Mouse (Mus musculus) liver, embryonic 13.5 days (tissue): ENCODE results near the gene Tcp10a. TPM values are rescaled to one million over a fixed set of nuclear protein-coding genes. Genes with fewer than 3 reads are reported as not detected.
"Not testable (repeated sequence)": the region's sequence is repeated elsewhere in the genome, so short reads cannot be mapped to it uniquely, and the experiment has no call there.

Source experiments
- ATAC-seq: fragments of 200-750 bp; cut with Nextera tagmentation; 2 replicates; pipeline ENCODE4 v1.8.0; 2017; ENCODE audit warnings: low read depth, mild to moderate bottlenecking, moderate number of reproducible peaks, moderate library complexity
- DNase-seq: peaks from one replicate; pipeline ENCODE4 v3.0.0; 2022
- H3K27ac ChIP-seq: fragments of 300-500 bp; sonication (generic); 2 replicates; pipeline ENCODE4 v1.5.1; 2015; ENCODE audit warnings: moderate library complexity, mild to moderate bottlenecking, inconsistent platforms
- H3K27me3 ChIP-seq: fragments of 300-500 bp; sonication (generic); 2 replicates; pipeline ENCODE4 v1.6.1; 2015; ENCODE audit warnings: mild to moderate bottlenecking, inconsistent platforms
- H3K36me3 ChIP-seq: fragments of 300-500 bp; sonication (generic); 2 replicates; pipeline ENCODE4 v1.6.1; 2015; ENCODE audit warnings: mild to moderate bottlenecking, inconsistent platforms
- H3K4me1 ChIP-seq: fragments of 300-500 bp; sonication (generic); replicated peaks from 2 replicates; pipeline ENCODE4 v1.6.1; 2015; ENCODE audit warnings: inconsistent platforms
- H3K4me2 ChIP-seq: fragments of 300-500 bp; sonication (generic); 2 replicates; pipeline ENCODE4 v1.6.1; 2015; ENCODE audit warnings: inconsistent platforms, mild to moderate bottlenecking, moderate library complexity
- H3K4me3 ChIP-seq: fragments of 300-500 bp; sonication (generic); replicated peaks from 2 replicates; pipeline ENCODE4 v1.5.1; 2015; ENCODE audit warnings: mild to moderate bottlenecking, inconsistent platforms
- H3K9ac ChIP-seq: fragments of 300-500 bp; sonication (generic); 2 replicates; pipeline ENCODE4 v1.6.1; 2015; ENCODE audit warnings: mild to moderate bottlenecking, inconsistent platforms
- H3K9me3 ChIP-seq: fragments of 300-500 bp; sonication (generic); replicated peaks from 2 replicates; pipeline ENCODE4 v1.6.1; 2016; ENCODE audit warnings: inconsistent platforms
- WGBS: fragments of 180-500 bp; shearing (Covaris S2); methylation state at CpG from one replicate; pipeline ENCODE4 v1.1.7; 2015; ENCODE audit not compliant: insufficient replicate concordance; 5-methylcytosine and 5-hydroxymethylcytosine counted together
- polyA plus RNA-seq: library from polyadenylated mRNA; unstranded; fragments of >200 nt; fragmentation: Nextera tagmentation; extraction: Ambion mirVana; gene quantifications from 2 replicates; pipeline ENCODE4 v1.2.1, GENCODE M21; 2015

Tcp10a gene
- polyA plus RNA-seq, 1 experiment from 2014 or later, result not detected

DNA sequence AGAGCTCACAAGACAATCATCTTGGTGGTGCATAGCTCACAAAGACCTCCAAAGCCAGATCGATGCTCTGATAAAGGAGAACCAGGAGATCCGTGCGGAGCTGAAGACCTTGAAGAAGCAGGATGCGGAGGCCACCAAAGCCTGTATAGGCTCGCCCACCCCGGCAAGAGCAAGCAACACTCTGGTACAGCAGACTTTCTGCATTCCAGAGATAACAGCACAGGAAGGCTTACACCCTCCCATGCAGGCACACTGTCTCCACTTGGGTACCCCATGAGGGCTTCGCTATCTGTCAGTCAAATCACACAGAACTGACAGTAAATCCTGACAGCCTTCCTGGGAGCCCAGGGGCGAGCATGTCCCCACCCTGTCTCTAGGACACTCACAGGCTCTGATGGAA, 2.0 kb downstream of the Tcp10a start:
- not testable (repeated sequence) for H3K9ac ChIP-seq, H3K9me3 ChIP-seq, H3K27me3 ChIP-seq, H3K4me1 ChIP-seq, H3K4me2 ChIP-seq, DNase-seq, H3K4me3 ChIP-seq, H3K36me3 ChIP-seq, H3K27ac ChIP-seq, ATAC-seq
- WGBS, result 17% methylated on average over 4 of the region's 8 CpGs

DNA sequence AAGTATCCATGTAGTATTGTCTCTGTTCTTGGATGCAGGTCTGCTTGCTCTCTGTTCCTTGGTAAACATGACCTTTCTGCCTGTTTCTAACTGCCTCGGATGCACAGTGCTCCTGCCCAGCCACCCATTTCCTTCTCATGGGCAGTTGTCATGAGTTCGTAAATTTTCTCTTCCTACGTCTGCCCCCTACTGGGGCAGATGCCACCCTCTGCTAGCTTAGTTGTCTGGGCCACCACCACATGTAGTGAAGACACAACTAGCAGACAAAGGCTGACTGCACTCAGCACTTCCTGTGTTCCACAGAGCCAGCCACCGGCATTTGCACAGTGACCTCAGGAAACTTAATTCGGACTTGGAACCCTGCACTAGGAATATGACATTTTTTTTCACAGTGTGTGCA, 8.3 kb downstream of the Tcp10a start:
- H3K4me3 ChIP-seq, H3K9me3 ChIP-seq, H3K4me2 ChIP-seq, DNase-seq, H3K27me3 ChIP-seq, ATAC-seq, H3K27ac ChIP-seq, H3K9ac ChIP-seq, H3K4me1 ChIP-seq, H3K36me3 ChIP-seq: not testable (repeated sequence)
- WGBS, result 33% methylated on average over 3 of the region's 5 CpGs

DNA sequence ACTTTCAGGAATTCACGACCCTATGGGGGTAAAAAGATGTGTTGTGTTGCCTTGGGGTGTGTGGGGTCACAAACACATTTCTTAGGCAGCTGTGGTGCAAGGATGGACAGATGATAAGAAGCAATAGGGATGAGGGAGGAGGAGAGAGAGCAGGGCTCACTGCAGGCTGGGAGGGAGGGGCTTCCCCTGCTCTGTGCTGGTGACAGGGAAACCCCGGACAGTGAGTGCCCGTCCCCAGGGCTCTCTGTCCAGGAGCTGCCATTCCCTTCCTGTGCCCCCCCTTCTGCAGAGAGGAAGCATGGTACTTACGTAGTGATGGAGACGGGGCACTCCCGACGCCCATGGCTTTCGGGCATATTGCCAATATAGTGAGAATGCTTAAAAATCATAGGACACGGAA, 12.9 kb downstream of the Tcp10a start:
- not testable (repeated sequence) for H3K4me3 ChIP-seq, H3K36me3 ChIP-seq, H3K9ac ChIP-seq, H3K4me2 ChIP-seq, H3K27me3 ChIP-seq, DNase-seq, ATAC-seq, H3K4me1 ChIP-seq, H3K9me3 ChIP-seq, H3K27ac ChIP-seq
- WGBS, result 58% methylated on average over 9 of the region's 9 CpGs

DNA sequence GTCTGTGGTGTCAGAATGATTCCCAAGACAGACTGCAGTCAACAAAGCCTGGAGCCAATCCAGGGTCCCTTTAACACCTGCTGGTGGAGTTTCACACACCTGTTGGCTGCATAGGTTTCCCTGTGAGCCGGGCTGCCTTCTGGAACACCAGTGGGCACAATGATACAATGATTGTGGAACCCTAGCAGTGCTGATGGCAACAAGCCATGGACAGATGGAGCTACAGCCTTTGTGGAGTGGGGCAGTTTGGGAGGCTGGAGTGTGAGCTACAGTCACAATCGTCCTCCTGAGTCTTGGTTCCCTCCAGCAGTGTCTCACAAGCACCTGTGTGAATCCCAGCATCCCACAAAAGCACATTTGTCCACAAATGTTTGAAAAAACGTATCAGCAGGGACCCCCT, 24.3 kb downstream of the Tcp10a start:
- not testable (repeated sequence) for H3K4me3 ChIP-seq, H3K9ac ChIP-seq, H3K27me3 ChIP-seq, H3K4me2 ChIP-seq, H3K36me3 ChIP-seq, H3K4me1 ChIP-seq, ATAC-seq, H3K9me3 ChIP-seq, DNase-seq, H3K27ac ChIP-seq
- 39% methylated on average over 2 of the region's 3 CpGs for WGBS

DNA sequence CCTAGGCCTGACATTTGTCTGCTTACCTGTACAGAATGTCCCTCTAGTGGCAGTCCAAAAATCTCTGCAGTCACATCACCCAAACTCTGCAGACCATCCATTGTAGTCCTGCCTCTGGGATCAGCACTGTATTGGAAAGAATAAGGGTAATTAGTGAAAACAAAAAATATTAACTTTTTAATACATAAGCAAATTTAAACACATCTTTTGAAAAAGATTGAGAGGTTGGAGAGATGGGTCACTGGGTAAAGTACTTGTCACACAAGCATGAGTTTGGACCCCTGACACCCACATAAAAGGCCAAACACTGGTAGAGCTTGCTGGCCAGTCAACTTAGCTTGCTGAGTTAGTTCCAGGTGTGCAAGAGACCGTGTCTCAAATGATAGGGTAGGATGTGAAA, 28.1 kb downstream of the Tcp10a start, which contains the start of gene Ttll2:
Ttll2 (minus strand) TSS at position 101 of the 400 bp plus-strand sequence.
- 75% methylated on average over 1 of the region's 1 CpGs for WGBS
- ATAC-seq, DNase-seq, H3K4me1 ChIP-seq, H3K9me3 ChIP-seq, H3K9ac ChIP-seq, H3K4me3 ChIP-seq, H3K27me3 ChIP-seq, H3K27ac ChIP-seq, H3K36me3 ChIP-seq, H3K4me2 ChIP-seq: not testable (repeated sequence)

DNA sequence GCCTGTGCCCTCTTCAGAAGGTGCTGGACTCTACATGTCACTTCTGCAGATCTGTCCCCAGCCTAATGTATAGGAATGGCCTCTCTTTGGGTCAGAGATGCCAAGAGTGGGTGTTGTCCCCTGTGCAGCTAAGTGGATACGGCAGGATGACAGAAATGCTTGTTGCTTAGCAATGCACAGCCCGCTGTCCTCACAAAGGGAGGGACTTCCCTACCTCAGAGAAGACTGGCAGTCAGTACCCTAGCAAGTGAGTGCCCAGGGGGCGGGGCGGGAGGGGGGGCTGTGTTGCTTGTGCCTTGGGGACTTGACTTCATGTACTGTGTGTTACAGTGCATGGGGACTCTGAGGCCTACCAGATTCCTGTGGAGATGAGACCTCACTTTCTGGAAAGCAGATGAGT, 35.4 kb downstream of the Tcp10a start:
- H3K27me3 ChIP-seq, H3K27ac ChIP-seq, H3K4me2 ChIP-seq, H3K4me1 ChIP-seq, H3K9me3 ChIP-seq, ATAC-seq, H3K36me3 ChIP-seq, DNase-seq, H3K9ac ChIP-seq, H3K4me3 ChIP-seq: not testable (repeated sequence)
- WGBS, result 72% methylated on average over 4 of the region's 4 CpGs

DNA sequence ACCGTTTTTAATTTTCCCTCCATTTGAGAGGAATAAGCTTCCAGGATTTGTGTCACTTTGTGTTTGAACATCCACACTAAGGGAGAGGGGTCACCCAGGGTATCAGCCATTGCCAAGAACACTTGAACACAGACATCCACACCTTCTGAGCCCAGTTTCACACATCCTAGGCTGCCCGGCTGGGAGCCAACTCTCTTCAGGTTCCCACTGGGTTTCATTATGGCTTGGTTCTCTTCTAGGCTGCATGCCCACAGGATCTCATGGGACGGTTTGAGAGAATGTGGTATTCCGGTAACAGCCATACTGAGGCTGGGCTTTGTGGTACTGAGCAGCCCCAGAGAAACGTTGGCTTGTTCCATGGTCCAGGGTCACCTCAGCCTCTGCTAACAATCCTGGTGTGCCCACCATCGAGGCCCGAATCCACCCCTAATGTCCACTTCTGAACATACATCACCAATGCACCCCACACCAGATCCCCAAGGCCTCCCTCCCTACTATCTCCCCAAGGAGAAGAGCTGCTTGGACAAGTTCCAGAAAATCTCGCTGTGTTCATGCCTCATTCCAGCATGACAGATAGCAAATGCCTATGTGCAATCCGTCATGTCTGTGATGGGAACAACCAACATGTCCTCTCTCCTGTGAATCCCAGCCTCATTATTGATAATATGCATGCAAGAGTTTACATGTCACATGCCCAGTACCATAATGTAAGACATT, 36.5 kb downstream of the Tcp10a start:
- H3K27ac ChIP-seq, H3K27me3 ChIP-seq, H3K36me3 ChIP-seq, DNase-seq, H3K4me2 ChIP-seq, ATAC-seq, H3K9ac ChIP-seq, H3K9me3 ChIP-seq, H3K4me1 ChIP-seq, H3K4me3 ChIP-seq: not testable (repeated sequence)
- WGBS, result 60% methylated on average over 9 of the region's 9 CpGs

DNA sequence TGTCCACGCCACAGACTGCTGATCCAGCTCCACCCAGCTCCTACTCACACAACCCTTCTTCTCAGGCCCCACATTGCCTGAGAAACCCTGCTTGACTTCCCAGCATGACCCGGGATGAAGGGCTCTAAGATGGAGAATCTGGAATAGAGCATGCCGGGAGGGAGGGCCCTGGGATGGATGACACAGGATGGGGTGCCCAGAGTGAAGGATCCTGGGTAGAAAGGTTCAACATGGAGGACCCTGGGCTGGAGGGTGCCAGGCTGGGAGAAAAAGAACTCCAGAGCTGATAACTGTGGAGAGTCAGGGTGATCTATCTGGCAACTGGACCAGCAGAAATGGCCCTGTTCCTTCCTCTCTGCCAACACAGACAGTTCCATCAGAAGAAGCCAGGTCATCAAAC, 41.2 kb downstream of the Tcp10a start:
- not testable (repeated sequence) for H3K4me3 ChIP-seq, H3K9me3 ChIP-seq, DNase-seq, H3K27me3 ChIP-seq, H3K36me3 ChIP-seq, H3K4me1 ChIP-seq, H3K4me2 ChIP-seq, ATAC-seq, H3K27ac ChIP-seq, H3K9ac ChIP-seq
- no CpG with 5 or more reads among the region's 3 CpGs for WGBS

DNA sequence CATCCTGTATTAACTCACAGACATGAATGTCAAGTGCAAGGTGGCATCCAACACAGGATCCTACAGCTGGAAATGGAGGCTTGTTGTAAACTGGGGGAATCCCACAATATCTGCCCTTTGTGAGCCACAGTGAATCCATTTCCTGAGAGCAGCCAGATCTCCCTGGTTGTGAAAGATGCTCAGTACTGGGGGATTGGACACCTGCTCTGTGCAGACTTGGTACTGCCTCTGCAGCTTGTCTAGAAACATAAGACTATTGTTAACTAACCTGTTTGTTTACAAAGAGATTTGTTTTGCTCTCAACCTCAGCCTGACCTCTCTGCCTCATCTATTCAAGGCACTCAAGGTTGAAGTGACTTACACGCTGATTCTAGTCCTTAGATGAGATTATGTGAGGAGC, 41.8 kb downstream of the Tcp10a start:
- H3K4me2 ChIP-seq, ATAC-seq, H3K36me3 ChIP-seq, H3K9me3 ChIP-seq, H3K4me1 ChIP-seq, DNase-seq, H3K9ac ChIP-seq, H3K4me3 ChIP-seq, H3K27me3 ChIP-seq, H3K27ac ChIP-seq: not testable (repeated sequence)
- 20% methylated on average over 1 of the region's 1 CpGs for WGBS

DNA sequence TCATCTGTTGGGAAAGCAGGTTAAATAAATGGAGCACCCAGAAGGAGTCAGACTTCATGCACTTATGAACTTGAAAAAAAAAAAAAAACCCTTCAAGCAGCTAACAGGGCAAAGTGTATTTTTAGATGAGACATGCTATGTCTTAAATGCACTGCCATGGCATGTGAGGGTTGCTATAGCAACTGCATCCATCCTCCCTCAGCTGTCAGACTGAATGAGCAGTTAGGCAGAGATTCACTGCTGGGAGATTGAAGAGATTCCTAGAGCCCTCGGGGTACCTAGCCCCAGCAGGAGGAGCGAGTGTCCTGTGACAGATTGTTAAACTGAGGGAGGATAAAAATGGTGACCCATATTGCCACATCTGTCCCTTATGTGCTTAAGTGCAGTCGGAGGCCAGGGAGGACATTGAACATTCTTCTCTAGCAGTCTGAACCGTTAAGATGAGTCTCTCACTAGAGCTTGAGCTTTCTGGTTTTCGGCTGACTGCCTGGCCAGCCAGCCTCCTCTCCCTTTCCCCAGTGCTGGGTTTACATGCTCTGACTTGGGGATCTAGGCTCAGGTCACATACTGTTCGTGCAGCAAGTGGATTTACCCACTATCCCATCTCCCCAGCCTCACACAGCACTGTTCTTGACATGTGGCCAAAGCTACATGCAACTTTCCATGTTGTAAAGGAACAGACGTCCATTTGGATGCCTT, 42.4 kb downstream of the Tcp10a start:
- not testable (repeated sequence) for H3K4me1 ChIP-seq, H3K27me3 ChIP-seq, DNase-seq, H3K4me2 ChIP-seq, H3K9me3 ChIP-seq, H3K4me3 ChIP-seq, H3K36me3 ChIP-seq, H3K27ac ChIP-seq, ATAC-seq, H3K9ac ChIP-seq
- WGBS, result 33% methylated on average over 5 of the region's 7 CpGs

DNA sequence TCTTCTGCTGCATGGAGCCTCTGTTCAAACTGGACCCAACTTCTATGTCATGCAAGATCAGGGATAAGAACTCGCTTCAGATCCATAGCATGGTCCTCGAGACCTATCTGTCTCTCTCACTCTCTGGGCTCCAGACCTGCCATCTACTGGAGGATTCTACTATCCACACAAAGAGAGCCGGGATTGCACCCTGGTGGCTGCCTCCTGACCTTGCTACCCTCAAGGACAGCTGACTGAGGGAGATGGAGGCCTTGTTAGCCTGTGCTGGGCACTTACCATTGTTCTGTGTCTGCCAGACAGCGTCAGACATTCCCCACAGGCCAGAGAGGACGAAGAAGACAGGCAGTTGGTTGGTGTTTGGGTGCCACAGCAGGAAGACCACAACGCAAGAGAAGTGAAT, 45.0 kb downstream of the Tcp10a start:
- 30% methylated on average over 6 of the region's 6 CpGs for WGBS
- H3K9me3 ChIP-seq, DNase-seq, H3K4me1 ChIP-seq, H3K9ac ChIP-seq, H3K27me3 ChIP-seq, ATAC-seq, H3K27ac ChIP-seq, H3K36me3 ChIP-seq, H3K4me2 ChIP-seq, H3K4me3 ChIP-seq: not testable (repeated sequence)

DNA sequence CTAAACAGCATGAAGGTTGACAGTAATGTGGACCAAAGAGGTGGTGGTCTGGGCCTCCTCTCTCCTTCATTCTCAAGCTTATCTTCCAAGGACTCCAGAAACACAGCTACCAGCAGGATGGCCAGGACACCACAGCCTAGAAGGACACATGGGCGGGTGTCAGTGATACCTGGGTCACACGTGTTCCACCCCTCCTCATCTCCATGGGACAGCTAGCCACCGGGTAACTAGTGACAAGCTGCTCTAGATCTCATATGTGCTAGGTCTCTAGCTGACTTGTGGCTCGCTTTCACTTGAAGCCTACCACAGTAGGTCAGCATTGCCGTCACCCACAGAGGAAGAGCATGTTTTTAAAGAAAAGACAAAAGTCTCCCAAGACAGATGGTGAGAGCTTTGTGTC, 47.4 kb downstream of the Tcp10a start, which contains the start of gene Gm49630:
Gm49630 (minus strand) TSS at position 101 of the 400 bp plus-strand sequence.
- not testable (repeated sequence) for H3K27ac ChIP-seq, DNase-seq, ATAC-seq

More for the DNA sequence above, 47.4 kb downstream of the Tcp10a start, which contains the start of gene Gm49630:
- H3K4me3 ChIP-seq, H3K27me3 ChIP-seq, H3K4me1 ChIP-seq, H3K36me3 ChIP-seq, H3K9me3 ChIP-seq, H3K4me2 ChIP-seq, H3K9ac ChIP-seq: not testable (repeated sequence)
- 73% methylated on average over 2 of the region's 5 CpGs for whole genome bisulfite sequencing
